Mouse (Mus musculus) lung, adult 2 months (tissue): Measurements from ENCODE around the gene Sar1a.
A peak's percentile ranks its signal among the peaks of the same experiment; 100 is the strongest.

Source experiments
- CTCF ChIP-seq: fragments of 200-500 bp; IDR thresholded peaks from 2 replicates; pipeline ENCODE4 v1.5.1; 2011; ENCODE audit warnings: mild to moderate bottlenecking, low read length, control low read depth; ENCODE audit not compliant: insufficient read depth
- POLR2A ChIP-seq: fragments of 200-500 bp; IDR thresholded peaks from 2 replicates; pipeline ENCODE4 v1.6.1; 2011; ENCODE audit warnings: low read depth, mild to moderate bottlenecking, control low read depth, low read length, borderline replicate concordance; ENCODE audit errors: extremely low read depth

DNA sequence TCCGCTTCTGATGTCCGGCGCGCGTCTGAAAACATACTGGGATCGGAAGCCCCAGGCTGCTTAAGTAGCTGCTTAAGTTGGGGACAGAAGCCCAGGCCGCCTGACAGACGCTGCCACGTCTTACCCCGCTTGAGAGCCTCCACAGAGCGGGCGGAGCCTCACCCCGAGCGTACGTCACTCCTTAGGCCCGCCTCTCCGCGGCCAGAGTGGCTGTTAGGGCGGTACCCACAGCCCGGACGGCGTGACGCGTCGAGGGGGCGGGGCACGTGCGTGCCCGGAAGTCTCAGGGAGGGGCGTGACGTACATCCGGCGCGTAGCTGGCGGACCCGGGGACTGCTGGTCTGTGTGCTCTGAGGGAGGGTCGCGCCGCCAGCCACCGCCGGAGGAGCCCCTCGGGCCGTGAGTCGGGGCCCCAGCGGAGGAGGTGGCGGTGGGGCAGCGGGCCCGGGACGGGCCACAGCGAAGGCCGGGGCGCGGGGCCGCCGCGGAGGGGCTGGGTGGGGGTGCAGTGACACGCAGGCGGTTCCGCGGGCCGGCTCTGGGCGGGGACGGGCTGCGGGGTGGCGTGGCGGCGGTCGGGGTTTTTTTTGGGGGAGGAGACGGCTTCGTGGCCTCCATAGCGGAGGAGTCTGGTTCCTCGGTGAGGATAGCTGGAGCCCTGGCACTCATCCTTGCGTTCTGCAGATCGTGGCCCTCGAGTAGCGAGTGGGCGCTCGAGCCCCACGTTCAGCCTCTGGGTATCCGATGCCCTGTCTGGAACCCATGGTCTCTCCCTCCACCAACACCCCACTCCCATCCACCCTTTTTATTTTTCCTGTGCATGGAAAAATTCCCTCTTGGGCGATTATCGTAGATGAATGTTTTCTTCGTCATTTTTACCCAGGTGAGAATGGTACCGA is at the start of gene Sar1a:
- TF ChIP-seq POLR2A, result peak; percentile 92
- no peak for TF ChIP-seq CTCF
